Mouse (Mus musculus): Measurements from ENCODE around the gene Nf1.

Nf1 gene

DNA sequence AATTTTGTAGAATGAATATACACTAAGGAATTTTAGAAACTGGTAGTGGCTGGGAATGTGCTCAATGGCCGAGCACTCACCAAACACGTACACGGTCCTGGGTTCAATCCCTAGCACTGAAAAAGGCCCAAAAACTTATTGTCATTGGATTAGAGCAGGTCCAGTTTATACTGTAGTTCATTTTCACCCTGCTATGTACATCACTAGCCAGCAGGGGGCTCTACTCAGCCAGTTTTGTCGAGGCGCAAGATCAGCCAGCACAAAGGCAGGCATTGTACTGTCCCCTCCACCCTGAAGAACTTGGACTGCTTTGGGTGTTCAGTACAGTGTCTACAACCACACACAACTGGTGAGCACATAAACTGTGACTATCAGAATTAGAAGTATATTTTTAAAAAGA, 244.7 kb downstream of the Nf1 start:
- DNase-seq (ENCODE audit: low spot score in 2 of 2) = peak; percentile 54 to 76

GRCm38 (mm10) chr11:79589317-79590075, 250.0 kb downstream of the Nf1 start:
- DNase-seq (ENCODE audit: low spot score in 2 of 2) = peak in 1 of 2 experiments; percentile 41

DNA sequence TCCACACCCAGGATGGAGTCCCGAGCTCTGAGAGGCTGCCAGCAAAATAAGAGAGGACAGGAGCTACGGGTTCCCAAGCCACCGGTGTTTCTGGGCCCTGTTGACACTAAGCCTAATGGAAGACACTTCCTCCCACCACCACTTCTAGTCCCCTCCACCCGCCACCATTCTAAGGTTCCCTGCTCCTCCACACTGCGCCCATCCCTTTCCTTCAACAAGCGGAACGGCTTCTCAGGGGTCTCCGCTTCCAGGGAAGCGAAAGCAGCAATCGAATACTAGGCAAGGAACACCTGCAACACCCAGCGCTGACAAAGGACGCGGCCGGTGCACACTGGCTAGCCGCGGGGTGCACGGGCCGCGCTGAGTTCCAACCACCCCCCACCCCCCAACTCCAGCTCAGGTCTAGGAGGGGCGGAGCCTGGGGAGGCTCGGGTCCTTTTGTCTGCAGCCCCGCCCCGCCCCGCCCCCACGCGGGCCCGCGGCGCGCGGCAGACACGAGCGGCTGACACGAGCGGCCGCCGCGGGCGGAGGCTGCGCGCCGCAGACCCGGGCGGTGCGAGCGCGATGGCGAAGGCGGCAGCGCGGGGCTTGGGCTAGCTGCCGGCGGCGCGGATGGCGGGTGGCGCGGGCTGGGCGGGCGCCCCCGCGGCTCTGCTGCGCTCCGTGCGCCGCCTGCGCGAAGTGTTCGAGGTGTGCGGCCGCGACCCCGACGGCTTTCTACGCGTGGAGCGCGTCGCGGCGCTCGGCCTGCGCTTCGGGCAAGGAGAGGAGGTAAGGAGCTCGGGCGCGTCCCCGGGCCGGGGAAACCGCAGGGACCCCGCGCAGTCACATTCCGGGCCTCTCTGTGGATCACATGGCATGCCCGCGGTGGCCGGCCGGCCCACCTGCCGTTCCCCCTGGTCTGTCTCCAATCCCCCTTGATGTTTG, 251.4 kb downstream of the Nf1 start, which contains the start of gene Rab11fip4:
Gene Rab11fip4, plus strand, starts transcription at position 549 of the 927 bp plus-strand sequence.
- DNase-seq (ENCODE audit: low spot score in 2 of 2) = peak in 1 of 2 experiments; percentile 63

DNA sequence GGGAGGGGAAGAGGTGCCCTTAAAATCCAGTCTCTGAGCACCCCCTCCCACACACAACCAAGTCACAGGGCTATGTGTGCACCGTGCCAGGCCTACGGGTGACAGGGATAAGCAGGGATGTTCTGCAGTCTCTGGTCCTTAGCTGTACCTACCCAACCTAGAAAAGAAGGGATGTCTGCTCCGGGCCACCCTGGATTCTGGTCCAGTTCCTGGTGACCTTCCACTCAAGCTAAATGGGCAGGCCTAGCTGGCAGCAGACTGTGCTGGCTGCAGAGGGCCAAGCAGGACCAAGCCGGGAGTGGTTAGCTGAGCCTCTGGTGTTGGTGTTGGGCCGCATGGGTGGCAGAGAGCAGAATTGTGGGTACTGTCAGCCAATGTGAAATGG, 252.1 kb downstream of the Nf1 start:
- peak in 1 of 2 experiments; percentile 39 for DNase-seq (ENCODE audit: low spot score in 2 of 2)

DNA sequence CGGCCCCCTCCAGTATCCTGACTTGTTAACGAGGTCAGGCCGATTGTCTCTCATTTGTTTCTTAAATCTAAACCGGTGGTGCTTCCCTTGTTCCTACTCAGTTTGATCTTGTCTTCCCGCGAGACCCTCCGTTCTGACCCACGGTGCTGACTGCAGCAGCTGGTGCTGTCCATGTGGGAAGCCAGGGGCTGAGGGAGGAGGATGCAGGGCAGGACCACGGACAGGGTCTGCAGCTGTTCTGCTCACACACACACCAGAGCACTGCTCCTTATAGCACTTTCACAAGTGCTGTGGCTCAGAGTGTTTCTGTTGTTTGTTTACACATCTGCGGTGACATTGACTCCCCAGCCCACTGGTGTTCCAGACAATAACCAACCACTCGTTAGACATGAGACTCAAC, 254.0 kb downstream of the Nf1 start:
- no peak for DNase-seq (ENCODE audit: low spot score in 2 of 2)

GRCm38 (mm10) chr11:79610454-79610853, 271.0 kb downstream of the Nf1 start:
- DNase-seq (ENCODE audit: low spot score in 2 of 2) = no peak

GRCm38 (mm10) chr11:79611011-79611666, 271.6 kb downstream of the Nf1 start:
- no peak for DNase-seq (ENCODE audit: low spot score in 2 of 2)

GRCm38 (mm10) chr11:79612046-79612600, 272.6 kb downstream of the Nf1 start:
- no peak for DNase-seq (ENCODE audit: low spot score in 2 of 2)

GRCm38 (mm10) chr11:79613084-79613483, 273.6 kb downstream of the Nf1 start:
- DNase-seq (ENCODE audit: low spot score in 2 of 2) = no peak

GRCm38 (mm10) chr11:79613711-79614110, 274.2 kb downstream of the Nf1 start:
- no peak for DNase-seq (ENCODE audit: low spot score in 2 of 2)

DNA sequence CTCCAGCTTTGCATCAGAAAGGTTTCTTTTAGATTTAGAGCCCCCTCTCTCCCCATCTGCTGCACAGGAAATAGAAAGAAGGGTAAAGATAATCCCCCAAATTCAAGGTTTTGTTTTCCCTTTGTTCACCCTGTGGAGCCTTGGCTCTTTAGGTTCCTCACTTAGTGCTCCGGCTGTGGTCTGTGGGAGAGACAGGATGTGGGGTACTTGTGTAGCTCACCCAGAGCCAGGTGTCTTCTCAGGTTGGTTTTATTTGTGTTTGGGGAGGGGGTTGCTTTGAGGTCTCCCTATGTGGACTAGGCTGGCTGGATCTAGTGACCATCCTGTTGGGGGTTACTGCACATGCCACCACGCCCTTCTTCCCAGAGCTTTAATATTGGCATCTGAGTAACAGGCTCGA, 275.4 kb downstream of the Nf1 start:
- no peak for DNase-seq (ENCODE audit: low spot score in 2 of 2)

DNA sequence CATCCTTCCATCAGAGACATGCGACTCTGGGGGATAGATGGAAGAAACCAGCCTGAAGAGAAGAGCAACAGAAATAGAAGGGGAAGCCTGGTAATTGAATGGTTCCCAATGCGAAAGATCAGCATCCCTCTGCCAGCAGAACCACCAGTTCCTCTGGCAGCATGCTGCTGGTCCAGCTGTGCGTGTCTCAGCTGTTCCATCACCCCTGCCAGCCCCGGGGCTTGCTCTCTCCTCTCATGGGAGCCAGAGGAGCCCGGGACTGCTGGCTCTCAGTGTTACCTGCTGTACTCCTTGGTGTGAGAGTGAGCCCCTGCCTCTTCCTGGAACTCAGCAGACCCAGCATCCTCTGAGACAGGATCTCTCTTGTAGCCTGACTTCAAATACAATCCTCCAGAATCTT, 276.4 kb downstream of the Nf1 start:
- DNase-seq (ENCODE audit: low spot score in 2 of 2) = no peak

- DNase-seq (ENCODE audit: low spot score in 2 of 2) = peak in 1 of 2 experiments; percentile 22
Observed at GRCm38 (mm10) chr11:79617991-79618390, 278.5 kb downstream of the Nf1 start.

- no peak for DNase-seq (ENCODE audit: low spot score in 2 of 2)
Observed at GRCm38 (mm10) chr11:79623029-79623428, 283.5 kb downstream of the Nf1 start.

- DNase-seq (ENCODE audit: low spot score in 2 of 2) = peak; percentile 50 to 74
Observed at GRCm38 (mm10) chr11:79624801-79625302, 285.4 kb downstream of the Nf1 start.

GRCm38 (mm10) chr11:79628716-79629115, 289.2 kb downstream of the Nf1 start:
- DNase-seq (ENCODE audit: low spot score in 2 of 2) = no peak

DNA sequence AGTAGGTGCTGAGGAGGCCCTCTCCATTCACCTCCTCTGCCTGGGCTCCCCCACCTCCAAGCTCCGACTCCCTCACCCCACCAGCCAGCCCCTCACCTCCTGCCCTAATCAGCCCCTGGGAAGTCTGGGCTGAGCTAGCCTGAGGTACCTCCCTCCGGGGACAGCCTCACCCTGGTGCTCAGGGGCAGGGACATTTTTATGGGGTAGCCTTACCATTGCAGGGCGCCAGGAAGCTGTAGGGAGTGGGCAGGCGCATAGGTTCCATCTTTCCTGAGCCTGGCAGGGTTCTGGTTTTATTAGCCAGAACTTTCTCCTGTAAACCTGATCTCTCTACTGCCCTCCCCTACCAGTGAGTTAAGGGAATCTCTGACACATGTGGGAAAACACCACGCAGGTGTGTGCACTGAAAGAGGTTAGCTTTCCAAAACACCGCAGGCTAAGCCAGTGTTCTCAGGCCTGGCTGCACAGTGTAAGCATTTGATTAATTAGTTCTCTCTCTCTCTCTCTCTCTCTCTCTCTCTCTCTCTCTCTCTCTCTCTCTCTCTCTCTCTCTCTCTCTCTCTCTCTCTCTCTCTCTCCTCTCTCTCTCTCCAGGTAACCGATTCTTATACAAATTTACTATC, 290.4 kb downstream of the Nf1 start:
- DNase-seq (ENCODE audit: low spot score in 2 of 2) = no peak

DNA sequence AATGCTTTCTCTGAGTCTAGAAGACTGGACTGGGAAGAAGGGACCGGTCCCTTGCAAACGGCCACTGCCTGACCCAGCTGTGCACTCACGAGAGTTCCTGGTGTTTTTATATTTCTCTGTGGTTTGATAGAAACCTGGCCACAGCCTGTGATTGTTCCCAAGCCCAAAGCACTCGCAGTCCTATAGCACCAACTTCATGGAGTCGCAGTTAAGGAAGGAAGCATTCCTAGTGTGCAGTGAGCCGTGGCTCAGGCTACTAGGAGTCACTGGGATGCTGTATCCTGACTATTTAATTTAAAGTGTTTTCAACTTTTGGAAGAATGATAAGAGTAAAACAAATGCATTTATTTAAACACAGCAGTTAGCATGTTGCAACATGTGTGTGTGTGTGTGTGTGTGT, 291.0 kb downstream of the Nf1 start:
- no peak for DNase-seq (ENCODE audit: low spot score in 2 of 2)

All from cerebellum, postnatal 4 days (tissue).